Mouse (Mus musculus) ES-E14 (cell line): ENCODE data around the gene Hs3st3a1. TPM values are rescaled to one million over a fixed set of nuclear protein-coding genes. Genes with fewer than 3 reads are reported as not detected.

ENCODE experiments used
- DNase-seq: peaks from one replicate; pipeline ENCODE4 v3.0.0-alpha.2; 2013; ENCODE audit warnings: low read depth, low spot score
- H3K27ac ChIP-seq: 2 replicates; pipeline ENCODE4 v1.5.1; 2012; ENCODE audit warnings: low read depth, mild to moderate bottlenecking, low read length, moderate library complexity, mixed read lengths; ENCODE audit not compliant: poor library complexity, insufficient read depth, severe bottlenecking
- H3K36me3 ChIP-seq: 2 replicates; pipeline ENCODE4 v1.6.1; 2012; ENCODE audit warnings: mild to moderate bottlenecking, low read length, moderate library complexity, mixed read lengths; ENCODE audit not compliant: control insufficient read depth, poor library complexity, insufficient read depth, severe bottlenecking
- H3K4me1 ChIP-seq, 2 experiments: fragments of 150-350 bp in 1 of 2; sonication (generic) in 1 of 2; 2 replicates each; pipeline ENCODE4 v1.6.1; 2012; ENCODE audit warnings: low read length in 2 of 2, mild to moderate bottlenecking in 1 of 2, mixed read lengths in 1 of 2; ENCODE audit not compliant: control insufficient read depth in 2 of 2, insufficient read depth in 2 of 2, poor library complexity in 1 of 2
- H3K4me3 ChIP-seq, 2 experiments: fragments of 150-350 bp in 1 of 2; sonication (generic) in 1 of 2; 2 replicates each; pipeline ENCODE4 v1.5.1; 2012; ENCODE audit warnings: low read length in 2 of 2, low read depth in 1 of 2, mild to moderate bottlenecking in 1 of 2, mixed read lengths in 1 of 2; ENCODE audit not compliant: insufficient read depth in 1 of 2, poor library complexity in 1 of 2, severe bottlenecking in 1 of 2
- H3K9ac ChIP-seq: 2 replicates; pipeline ENCODE4 v1.6.1; 2012; ENCODE audit warnings: low read depth, mild to moderate bottlenecking, low read length, mixed read lengths; ENCODE audit not compliant: poor library complexity, insufficient read depth, severe bottlenecking
- H3K9me3 ChIP-seq: fragments of 150-350 bp; sonication (generic); 2 replicates; pipeline ENCODE4 v1.6.1; 2012; ENCODE audit warnings: low read depth, mild to moderate bottlenecking, low read length; ENCODE audit not compliant: control insufficient read depth, insufficient read depth
- CHD2 ChIP-seq: IDR thresholded peaks from 2 replicates; pipeline ENCODE4 v1.6.1; 2014; ENCODE audit warnings: mild to moderate bottlenecking, low read depth, low read length, inconsistent platforms
- HCFC1 ChIP-seq: IDR thresholded peaks from 2 replicates; pipeline ENCODE4 v1.6.1; 2012; ENCODE audit warnings: low read length, inconsistent platforms, borderline replicate concordance; ENCODE audit not compliant: insufficient read depth
- MAFK ChIP-seq: IDR thresholded peaks from 2 replicates; pipeline ENCODE4 v1.6.1; 2014; ENCODE audit warnings: mild to moderate bottlenecking, low read depth, low read length, inconsistent platforms; ENCODE audit not compliant: insufficient read depth
- ZC3H11A ChIP-seq: IDR thresholded peaks from 2 replicates; pipeline ENCODE4 v1.6.1; 2012; ENCODE audit warnings: low read depth, mild to moderate bottlenecking, inconsistent platforms, low read length, borderline replicate concordance
- ZNF384 ChIP-seq: IDR thresholded peaks from 2 replicates; pipeline ENCODE4 v1.6.1; 2012; ENCODE audit warnings: low read depth, low read length, inconsistent platforms
- in situ Hi-C, 2 experiments: fragments of 600-800 bp; cut with MboI; formaldehyde crosslinking; loops; one replicate each; pipeline ENCODE4 v1.15.1; 2025; ENCODE audit warnings: low sequenced_read_pairs in 2 of 2, inconsistent platforms in 1 of 2; ENCODE audit not compliant: unreplicated experiment in 2 of 2
- total RNA-seq: library from RNA; depleted of rRNA; stranded (reverse); fragments of 300-350 nt; gene quantifications from 2 replicates; pipeline ENCODE4 v1.2.3, GENCODE M21; 2012; rRNA removed

The Hs3st3a1 gene
- total RNA-seq, 1 experiment: 0.22 TPM

GRCm38 (mm10) chr11:64549955-64550354 lies 114.8 kb downstream of the Hs3st3a1 start:
- in situ Hi-C loops: no loop called here
- TF ChIP-seq ZC3H11A (no peak), ZNF384 (no peak), HCFC1 (no peak), MAFK (no peak), CHD2 (no peak)
- DNase-seq: no peak
- no peak overlapping the region for H3K27ac ChIP-seq
- H3K4me1 ChIP-seq: no peaks in the 10 kb centered on the region
- H3K9me3 ChIP-seq: no peaks in the 10 kb centered on the region
- H3K4me3 ChIP-seq: no peak overlapping the region
- no peak overlapping the region for H3K9ac ChIP-seq
- H3K36me3 ChIP-seq: no peaks in the 10 kb centered on the region

- H3K36me3 ChIP-seq: no peaks in the 10 kb centered on the region
- H3K9ac ChIP-seq: no peak overlapping the region
- no peak for TF ChIP-seq HCFC1
- no peak for TF ChIP-seq ZNF384
- DNase-seq: no peak
- in situ Hi-C loops: no loop called here
- no peaks in the 10 kb centered on the region for H3K9me3 ChIP-seq
- no peak overlapping the region for H3K27ac ChIP-seq
- H3K4me1 ChIP-seq: no peaks in the 10 kb centered on the region
- no peak overlapping the region for H3K4me3 ChIP-seq
Observed at GRCm38 (mm10) chr11:64558282-64558681, 123.2 kb downstream of the Hs3st3a1 start.

GRCm38 (mm10) chr11:64559388-64559787 lies 124.3 kb downstream of the Hs3st3a1 start:
- TF ChIP-seq CHD2 (no peak), HCFC1 (no peak)
- Histone ChIP-seq H3K27ac (no peak overlapping the region), H3K4me1 (no peaks in the 10 kb centered on the region), H3K4me3 (no peak overlapping the region), H3K36me3 (no peaks in the 10 kb centered on the region), H3K9ac (no peak overlapping the region), H3K9me3 (no peaks in the 10 kb centered on the region)
- no peak for DNase-seq
- in situ Hi-C loops: no loop called here

GRCm38 (mm10) chr11:64560471-64560870 lies 125.3 kb downstream of the Hs3st3a1 start:
- in situ Hi-C loops: no loop called here
- Histone ChIP-seq H3K27ac (no peak overlapping the region), H3K36me3 (no peaks in the 10 kb centered on the region), H3K4me1 (no peaks in the 10 kb centered on the region), H3K9me3 (no peaks in the 10 kb centered on the region), H3K9ac (no peak overlapping the region), H3K4me3 (no peak overlapping the region)
- no peak for TF ChIP-seq ZNF384
- TF ChIP-seq HCFC1: no peak
- no peak for TF ChIP-seq MAFK
- no peak for TF ChIP-seq CHD2
- TF ChIP-seq ZC3H11A: no peak
- DNase-seq: no peak

GRCm38 (mm10) chr11:64562771-64563170 lies 127.6 kb downstream of the Hs3st3a1 start:
- H3K4me3 ChIP-seq: no peak overlapping the region
- in situ Hi-C loops: no loop called here
- DNase-seq: no peak
- no peaks in the 10 kb centered on the region for H3K4me1 ChIP-seq
- no peak overlapping the region for H3K27ac ChIP-seq
- H3K9me3 ChIP-seq: no peaks in the 10 kb centered on the region
- H3K36me3 ChIP-seq: no peaks in the 10 kb centered on the region
- TF ChIP-seq CHD2: no peak
- no peak for TF ChIP-seq HCFC1
- no peak for TF ChIP-seq ZC3H11A
- no peak for TF ChIP-seq MAFK
- TF ChIP-seq ZNF384: no peak
- H3K9ac ChIP-seq: no peak overlapping the region

Other genes with a start within 250 kb of the Hs3st3a1 start
- not detected in 2 replicates for gene F930015N05Rik, start 1.3 kb downstream of the Hs3st3a1 start, total RNA-seq